Mouse (Mus musculus) cerebellum, adult 2 months (tissue): Measurements from ENCODE around the gene Bcas3.

Experiments used
- CTCF ChIP-seq: fragments of 200-500 bp; IDR thresholded peaks from 2 replicates; pipeline ENCODE4 v1.5.1; 2011; ENCODE audit warnings: low read depth, mild to moderate bottlenecking, control low read depth, low read length, moderate library complexity, borderline replicate concordance; ENCODE audit not compliant: insufficient read depth
- POLR2A ChIP-seq: fragments of 200-500 bp; IDR thresholded peaks from 2 replicates; pipeline ENCODE4 v1.6.1; 2011; ENCODE audit warnings: low read length, control low read depth, borderline replicate concordance; ENCODE audit not compliant: insufficient read depth

GRCm38 (mm10) chr11:85755503-85756044 is 402.6 kb downstream of the Bcas3 start:
- TF ChIP-seq CTCF = no peak
- TF ChIP-seq POLR2A = no peak
